Mouse (Mus musculus): ENCODE measurements around the gene Ccdc151. TPM values are rescaled to one million over a fixed set of nuclear protein-coding genes. Genes with fewer than 3 reads are reported as not detected.

Ccdc151 gene
- not detected in 2 replicates for polyA plus RNA-seq (2015; fragmentation: Nextera tagmentation; extraction: Ambion mirVana)

DNA sequence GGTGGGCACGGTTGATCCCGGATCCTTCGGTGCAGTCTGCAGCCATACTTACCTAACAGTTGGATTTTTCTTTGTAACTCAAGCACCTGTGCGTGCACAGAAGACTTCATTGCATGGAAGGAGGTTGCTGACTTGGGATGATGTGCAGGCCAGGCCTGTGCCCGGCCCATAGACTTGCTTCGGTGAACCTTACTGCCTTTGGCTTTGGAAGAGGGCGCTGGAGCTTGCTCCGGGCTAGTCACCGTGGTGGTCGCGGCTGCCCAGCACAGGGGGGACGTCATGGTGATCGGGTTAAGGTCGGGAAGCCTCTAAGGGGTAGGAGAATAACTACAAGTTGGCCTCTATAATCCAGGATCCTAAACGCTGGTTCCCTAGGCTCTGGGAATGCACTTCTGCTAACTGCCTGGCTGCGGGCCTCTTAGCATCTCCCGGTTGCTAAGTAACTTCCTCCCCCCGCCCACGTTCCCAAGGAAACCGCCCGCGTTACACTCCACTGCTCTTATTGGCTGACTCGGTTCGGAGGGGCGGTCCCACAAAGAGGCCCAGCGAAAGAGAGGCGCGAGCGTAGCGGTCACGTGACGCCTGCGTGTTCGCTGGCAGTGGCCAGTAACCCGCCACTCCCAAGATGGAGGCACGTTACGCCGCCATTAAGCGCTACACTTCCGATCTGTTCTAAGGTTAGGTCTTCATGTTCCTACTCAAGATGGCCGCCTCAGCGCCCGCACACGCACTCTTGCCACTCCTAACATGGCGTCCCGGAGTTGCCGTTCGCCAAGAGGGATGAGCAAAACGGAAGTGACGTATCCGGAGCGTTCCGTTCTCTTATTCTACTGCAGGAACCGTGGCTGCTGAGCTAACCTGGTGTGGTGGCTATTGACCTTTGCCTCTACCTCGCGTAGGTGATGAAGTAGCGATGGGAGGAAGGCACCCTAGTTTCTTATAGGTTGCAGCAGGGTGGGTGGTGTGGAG lies at the start of gene Ccdc151, which contains the start of gene Prkcsh:
TSS of gene Ccdc151 (minus strand) at position 441 of the 969 bp plus-strand sequence.
TSS of gene Prkcsh (plus strand) at position 613 of the 969 bp plus-strand sequence.
- H3K9ac ChIP-seq (replicated peaks) = peak within 1 kb of the TSS; percentile 63
- 8% methylated on average over 57 of the region's 57 CpGs for WGBS (ENCODE audit: insufficient replicate concordance)
- peak within 1 kb of the TSS; percentile 62 for H3K4me3 ChIP-seq (ENCODE audit: low read depth, low read length)
- DNase-seq (peak; percentile 98), ATAC-seq (peak; percentile 99)
- H3K9me3 ChIP-seq (ENCODE audit: low read length) = no peaks in the 10 kb centered on the region
- peaks cover 9% of the 10 kb centered on the region; the same call in 1 of the 2 replicates for H3K4me1 ChIP-seq (ENCODE audit: insufficient read depth)
- peak within 1 kb of the TSS; percentile 62 for H3K27ac ChIP-seq (ENCODE audit: low read depth)
- H3K27me3 ChIP-seq (ENCODE audit: insufficient read depth, low read length) = no peaks in the 10 kb centered on the region
- peaks cover 24% of the 10 kb centered on the region for H3K36me3 ChIP-seq (replicated peaks; ENCODE audit: insufficient read depth, low read length)
- peak within 1 kb of the TSS; percentile 77 for H3K4me2 ChIP-seq (ENCODE audit: low read depth, low read length)
- TF ChIP-seq EP300 (IDR thresholded peaks at IDR 0.05; ENCODE audit: low read depth) (no peak), CTCF (IDR thresholded peaks at IDR 0.05; ENCODE audit: low read depth) (no peak)

DNA sequence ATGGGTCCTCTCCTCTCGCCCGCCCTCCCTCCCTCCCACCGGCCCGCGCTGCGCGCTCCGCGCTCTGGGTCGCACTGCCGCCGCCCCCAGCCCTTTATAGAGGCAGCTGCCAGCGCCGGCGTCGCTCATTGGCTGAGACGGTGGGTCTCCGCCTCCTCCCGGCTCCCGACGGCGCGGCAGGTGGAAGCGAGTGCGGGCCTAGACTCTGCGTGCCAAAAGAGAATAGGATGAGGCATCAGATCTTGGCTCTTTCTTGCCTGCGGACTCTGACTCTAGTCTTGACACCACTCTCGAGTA lies 49.5 kb upstream of the Ccdc151 start, which contains the start of gene Elavl3:
TSS of gene Elavl3 (minus strand) at position 66 of the 297 bp plus-strand sequence.
- ATAC-seq (no peak), DNase-seq (no peak)
- no peak for TF ChIP-seq CTCF (IDR thresholded peaks at IDR 0.05; ENCODE audit: low read depth)
- TF ChIP-seq EP300 (IDR thresholded peaks at IDR 0.05; ENCODE audit: low read depth) = no peak
- H3K9ac ChIP-seq (replicated peaks) = no peak within 1 kb of the TSS
- H3K4me3 ChIP-seq (ENCODE audit: low read depth, low read length) = peak within 1 kb of the TSS; percentile 36
- peak within 1 kb of the TSS; percentile 55 for H3K4me2 ChIP-seq (ENCODE audit: low read depth, low read length)
- 6% methylated on average over 12 of the region's 28 CpGs for WGBS (ENCODE audit: insufficient replicate concordance)
- H3K4me1 ChIP-seq (ENCODE audit: insufficient read depth) = peaks cover 28% of the 10 kb centered on the region
- no peak within 1 kb of the TSS for H3K27ac ChIP-seq (ENCODE audit: low read depth)
- no peaks in the 10 kb centered on the region; the same call in 1 of the 2 replicates for H3K36me3 ChIP-seq (replicated peaks; ENCODE audit: insufficient read depth, low read length)
- no peaks in the 10 kb centered on the region for H3K9me3 ChIP-seq (ENCODE audit: low read length)
- H3K27me3 ChIP-seq (ENCODE audit: insufficient read depth, low read length) = peaks cover 73% of the 10 kb centered on the region

DNA sequence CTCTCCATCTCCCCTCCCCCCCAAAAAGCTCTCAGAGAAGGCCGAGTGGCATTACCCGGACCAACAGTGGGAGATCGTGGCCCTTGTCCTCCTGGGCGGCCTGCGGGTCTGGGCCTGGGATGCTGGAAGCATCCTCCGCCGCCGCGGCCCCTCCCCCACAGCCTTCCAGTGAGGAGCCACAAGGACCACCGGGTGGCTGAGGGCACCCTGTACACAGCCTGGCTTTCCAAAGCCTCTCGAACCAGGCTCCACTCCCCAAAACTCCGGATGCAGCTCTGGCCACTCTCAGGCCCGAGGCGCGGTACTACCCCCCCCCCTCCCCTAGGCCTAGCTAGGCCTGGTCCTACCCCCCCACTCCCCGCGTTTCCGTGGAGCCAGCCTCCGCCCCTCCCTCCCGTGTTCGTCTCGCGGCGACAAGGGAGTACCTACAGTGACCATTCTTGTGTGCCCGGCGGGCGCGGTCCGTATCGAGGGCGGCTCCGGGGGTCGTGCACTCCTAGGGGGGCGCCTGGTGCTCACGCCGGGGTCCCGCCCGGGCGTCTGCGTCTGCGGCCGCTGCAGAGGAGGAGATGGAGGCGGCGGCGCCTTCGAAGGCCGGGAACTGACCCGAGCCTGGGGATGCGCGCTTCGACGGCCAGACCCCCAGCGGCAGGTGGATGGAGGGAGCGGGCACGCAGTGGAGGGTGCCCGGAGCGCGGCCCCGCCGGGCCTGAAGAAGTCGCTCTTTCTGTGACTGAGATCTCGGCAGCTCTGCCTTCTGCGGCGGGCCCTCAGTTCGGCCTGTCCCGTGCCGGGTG lies 48.9 kb upstream of the Ccdc151 start:
- TF ChIP-seq EP300 (IDR thresholded peaks at IDR 0.05; ENCODE audit: low read depth) (no peak), CTCF (IDR thresholded peaks at IDR 0.05; ENCODE audit: low read depth) (no peak)
- ATAC-seq (no peak), DNase-seq (no peak)
- Histone ChIP-seq H3K4me2 (ENCODE audit: low read depth, low read length) (peak overlapping the region; percentile 55; the same call in 1 of the 2 replicates), H3K27ac (ENCODE audit: low read depth) (no peak overlapping the region), H3K36me3 (replicated peaks; ENCODE audit: insufficient read depth, low read length) (no peaks in the 10 kb centered on the region), H3K9ac (replicated peaks) (no peak overlapping the region), H3K4me1 (ENCODE audit: insufficient read depth) (peaks cover 28% of the 10 kb centered on the region), H3K27me3 (ENCODE audit: insufficient read depth, low read length) (peaks cover 73% of the 10 kb centered on the region), H3K4me3 (ENCODE audit: low read depth, low read length) (peak overlapping the region; percentile 36; the same call in 1 of the 2 replicates), H3K9me3 (ENCODE audit: low read length) (no peaks in the 10 kb centered on the region)
- WGBS (ENCODE audit: insufficient replicate concordance) = 3% methylated on average over 48 of the region's 67 CpGs

DNA sequence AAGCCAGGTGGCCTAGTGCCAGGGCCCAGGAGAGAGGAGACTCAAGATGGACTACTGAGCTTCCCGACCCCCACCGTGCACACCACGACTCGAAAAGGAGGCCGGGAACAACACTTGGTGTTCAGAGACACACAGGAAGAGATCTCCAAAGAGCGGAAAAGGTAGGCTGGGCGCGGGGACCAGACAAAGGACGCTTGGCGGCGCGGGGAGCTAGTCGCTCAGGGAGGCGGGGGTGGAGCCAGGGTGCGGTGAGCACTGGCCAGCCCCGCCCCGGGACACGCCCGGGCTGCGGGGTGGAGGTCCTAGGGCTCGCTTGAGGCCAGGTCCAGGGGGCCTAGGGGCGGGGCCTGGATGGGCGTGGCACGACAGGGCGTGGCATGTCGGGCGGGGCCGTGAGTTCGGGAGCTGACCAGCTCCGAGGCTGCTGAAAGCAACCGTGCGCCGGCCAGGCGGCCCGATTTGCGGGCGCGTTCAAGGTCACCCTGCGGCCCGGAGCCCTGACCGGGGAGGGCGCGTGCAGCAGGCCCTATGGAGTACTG lies 48.0 kb upstream of the Ccdc151 start:
- ATAC-seq (peak; percentile 54; the same call in 1 of the 2 replicates), DNase-seq (peak; percentile 77)
- Histone ChIP-seq H3K36me3 (replicated peaks; ENCODE audit: insufficient read depth, low read length) (no peaks in the 10 kb centered on the region), H3K4me3 (ENCODE audit: low read depth, low read length) (peak overlapping the region; percentile 36), H3K9me3 (ENCODE audit: low read length) (no peaks in the 10 kb centered on the region), H3K9ac (replicated peaks) (no peak overlapping the region), H3K27me3 (ENCODE audit: insufficient read depth, low read length) (peaks cover 72% of the 10 kb centered on the region), H3K4me2 (ENCODE audit: low read depth, low read length) (peak overlapping the region; percentile 55), H3K4me1 (ENCODE audit: insufficient read depth) (peaks cover 28% of the 10 kb centered on the region), H3K27ac (ENCODE audit: low read depth) (no peak overlapping the region)
- WGBS (ENCODE audit: insufficient replicate concordance) = 1% methylated on average over 42 of the region's 43 CpGs
- no peak for TF ChIP-seq EP300 (IDR thresholded peaks at IDR 0.05; ENCODE audit: low read depth)

DNA sequence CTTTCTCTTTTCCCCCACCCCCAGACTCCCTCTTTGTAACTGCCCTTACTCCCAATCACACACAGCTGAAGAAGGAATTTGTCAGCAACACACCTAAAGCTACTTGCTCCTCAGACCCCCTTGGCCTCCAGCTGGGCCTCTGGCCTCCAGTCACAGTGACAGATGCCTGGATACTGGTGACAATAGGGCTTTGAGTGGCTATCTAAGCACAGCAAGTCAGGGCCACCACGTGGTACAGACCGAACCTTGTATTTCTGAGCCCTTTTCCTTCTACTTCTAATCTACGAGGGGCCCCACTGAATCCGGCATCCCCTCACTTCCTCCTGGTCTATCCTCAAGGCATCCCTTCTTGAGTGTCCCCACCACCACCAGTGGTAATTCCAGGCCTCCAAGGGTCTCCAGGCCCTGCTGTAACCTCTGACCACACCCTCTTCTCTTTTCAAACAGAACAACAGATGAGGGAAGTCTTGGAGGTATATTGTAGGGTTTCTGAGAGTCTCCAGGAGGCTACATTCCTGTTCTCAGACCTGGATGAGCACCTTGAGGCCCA lies 47.4 kb upstream of the Ccdc151 start:
- H3K27ac ChIP-seq (ENCODE audit: low read depth) = no peak overlapping the region
- peaks cover 24% of the 10 kb centered on the region for H3K4me1 ChIP-seq (ENCODE audit: insufficient read depth)
- no peak overlapping the region for H3K4me2 ChIP-seq (ENCODE audit: low read depth, low read length)
- 55% methylated on average over 4 of the region's 4 CpGs for WGBS (ENCODE audit: insufficient replicate concordance)
- ATAC-seq = no peak
- no peak for DNase-seq
- H3K36me3 ChIP-seq (replicated peaks; ENCODE audit: insufficient read depth, low read length) = no peaks in the 10 kb centered on the region
- H3K9me3 ChIP-seq (ENCODE audit: low read length) = no peaks in the 10 kb centered on the region
- H3K9ac ChIP-seq (replicated peaks) = no peak overlapping the region
- TF ChIP-seq CTCF (IDR thresholded peaks at IDR 0.05; ENCODE audit: low read depth) = no peak
- TF ChIP-seq EP300 (IDR thresholded peaks at IDR 0.05; ENCODE audit: low read depth) = no peak
- no peak overlapping the region for H3K4me3 ChIP-seq (ENCODE audit: low read depth, low read length)
- H3K27me3 ChIP-seq (ENCODE audit: insufficient read depth, low read length) = peaks cover 67% of the 10 kb centered on the region

Measured in liver, postnatal 0 days (tissue).